Mouse (Mus musculus): ENCODE data around the gene Cdadc1. TPM values are rescaled to one million over a fixed set of nuclear protein-coding genes. Genes with fewer than 3 reads are reported as not detected.

Cdadc1 gene
- total RNA-seq, 2 experiments from 2014 or later: 18.9 to 20.9 TPM

DNA sequence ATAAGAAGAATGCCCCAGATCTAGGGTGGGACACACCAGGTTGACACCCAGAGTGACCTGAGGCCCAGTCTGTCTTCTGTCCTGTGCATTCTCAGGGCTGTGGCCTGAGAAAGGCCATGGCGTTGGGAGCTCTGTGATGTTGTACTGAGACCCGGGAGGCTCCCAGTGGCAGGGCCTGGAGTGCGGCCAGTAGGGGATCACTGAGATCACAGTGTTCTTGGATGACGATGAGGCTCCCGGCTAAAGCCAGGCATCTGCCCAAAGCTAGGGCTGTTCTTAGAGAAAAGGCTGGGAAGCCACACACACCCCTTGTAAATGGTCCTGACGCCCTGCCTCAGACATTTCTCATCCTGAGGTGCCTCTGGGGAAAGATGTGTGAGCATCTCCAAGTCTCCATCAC is 48.7 kb downstream of the Cdadc1 start:
- no peak for ATAC-seq (replicated peaks; ENCODE audit: low FRiP score, low TSS enrichment, poor library complexity, severe bottlenecking)

DNA sequence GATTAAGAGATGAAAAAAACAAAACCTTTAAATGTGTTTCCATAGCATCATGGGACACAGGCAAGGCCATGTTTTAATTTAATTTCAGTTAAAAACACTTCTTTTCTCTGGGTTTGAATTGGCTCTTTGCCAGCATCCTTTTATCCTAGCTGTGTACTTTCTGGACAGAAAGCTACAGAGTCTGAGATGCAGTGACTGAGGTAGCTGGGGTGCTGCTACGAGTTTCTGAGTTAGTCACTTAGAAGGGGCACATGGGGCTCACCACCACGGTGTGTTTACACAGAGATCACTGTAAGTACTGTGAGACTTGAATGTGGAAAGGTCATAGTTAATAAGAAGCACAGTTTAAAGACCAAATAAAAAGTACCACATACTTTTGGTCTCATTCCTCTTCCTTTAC is 49.2 kb downstream of the Cdadc1 start:
- ATAC-seq (replicated peaks; ENCODE audit: low FRiP score, low TSS enrichment, poor library complexity, severe bottlenecking): no peak

DNA sequence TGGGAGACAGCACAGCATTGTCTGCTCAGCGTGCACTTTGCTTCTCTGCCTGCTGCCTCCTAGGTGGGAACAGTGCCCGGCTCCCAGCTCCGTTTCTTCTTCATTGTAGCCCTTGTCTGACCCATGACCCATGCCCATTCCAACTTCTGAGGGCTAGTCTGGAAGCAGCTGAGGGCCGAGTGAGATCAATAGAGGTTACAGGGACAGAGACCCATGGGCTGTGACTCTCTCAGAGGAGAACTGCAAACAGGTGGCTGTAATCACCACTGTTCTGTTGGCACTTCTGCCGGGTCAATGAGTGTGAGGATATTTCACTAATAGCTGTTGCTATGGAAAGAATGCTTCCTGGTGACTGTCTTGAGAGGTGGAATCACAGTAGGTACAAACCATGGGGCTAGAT is 50.2 kb downstream of the Cdadc1 start:
- no peak for ATAC-seq (replicated peaks; ENCODE audit: low FRiP score, low TSS enrichment, poor library complexity, severe bottlenecking)

DNA sequence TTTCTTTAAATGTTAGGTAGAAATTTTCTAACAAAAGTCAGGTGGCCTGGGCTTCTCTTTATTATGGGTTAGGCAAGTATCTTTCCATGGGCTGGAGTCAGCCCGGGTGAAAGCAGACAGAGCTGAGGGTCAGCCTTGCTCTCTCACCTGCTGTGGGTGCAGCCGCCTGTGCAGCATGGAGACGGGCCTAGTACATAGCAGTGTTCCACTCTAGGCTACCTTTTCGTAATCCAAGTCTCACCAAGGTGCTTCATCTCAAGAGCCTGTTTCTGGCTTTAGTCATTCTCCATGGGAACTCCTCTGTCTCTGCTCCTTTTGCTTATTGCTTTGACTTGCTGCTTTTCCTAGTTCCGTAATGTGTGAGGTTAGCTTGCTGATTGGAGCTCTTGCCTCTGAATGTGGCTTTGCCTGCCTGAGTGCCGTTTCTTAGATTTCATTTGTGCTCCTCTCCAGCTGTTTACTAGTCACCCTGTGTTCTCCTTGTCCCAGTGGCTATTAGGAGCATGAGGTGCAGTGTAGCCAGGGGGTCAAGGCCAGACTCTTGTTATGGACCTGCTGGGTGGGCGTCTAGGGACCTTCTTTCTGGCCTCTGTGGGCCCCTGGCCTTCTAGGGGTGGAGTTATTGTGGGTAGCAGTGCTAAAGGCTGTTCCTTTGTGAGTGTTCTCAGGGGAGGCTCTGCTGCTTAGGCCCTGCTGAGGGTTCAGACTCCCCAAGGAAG is 51.4 kb downstream of the Cdadc1 start:
- no peak for ATAC-seq (replicated peaks; ENCODE audit: low FRiP score, low TSS enrichment, poor library complexity, severe bottlenecking)

DNA sequence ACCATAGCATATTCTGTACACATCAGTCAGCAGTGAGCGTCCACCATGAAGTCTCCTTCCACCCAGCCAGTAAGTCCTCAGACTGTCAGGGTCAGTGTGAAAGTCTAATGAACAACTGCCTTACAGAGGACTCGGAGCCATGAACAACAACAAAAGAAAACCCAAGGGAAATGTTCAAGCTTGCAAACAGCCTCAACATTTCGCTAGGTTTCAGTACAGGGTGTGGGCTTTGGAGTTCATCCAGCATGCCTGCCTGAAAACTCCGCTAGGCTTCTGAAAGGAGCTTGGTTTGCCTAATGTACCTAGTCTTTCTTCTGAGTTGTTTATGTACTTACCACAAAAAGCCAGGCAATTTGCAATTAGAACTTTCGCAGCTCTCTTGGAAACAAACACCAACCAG is 53.8 kb downstream of the Cdadc1 start:
- no peak for ATAC-seq (replicated peaks; ENCODE audit: low FRiP score, low TSS enrichment, poor library complexity, severe bottlenecking)

DNA sequence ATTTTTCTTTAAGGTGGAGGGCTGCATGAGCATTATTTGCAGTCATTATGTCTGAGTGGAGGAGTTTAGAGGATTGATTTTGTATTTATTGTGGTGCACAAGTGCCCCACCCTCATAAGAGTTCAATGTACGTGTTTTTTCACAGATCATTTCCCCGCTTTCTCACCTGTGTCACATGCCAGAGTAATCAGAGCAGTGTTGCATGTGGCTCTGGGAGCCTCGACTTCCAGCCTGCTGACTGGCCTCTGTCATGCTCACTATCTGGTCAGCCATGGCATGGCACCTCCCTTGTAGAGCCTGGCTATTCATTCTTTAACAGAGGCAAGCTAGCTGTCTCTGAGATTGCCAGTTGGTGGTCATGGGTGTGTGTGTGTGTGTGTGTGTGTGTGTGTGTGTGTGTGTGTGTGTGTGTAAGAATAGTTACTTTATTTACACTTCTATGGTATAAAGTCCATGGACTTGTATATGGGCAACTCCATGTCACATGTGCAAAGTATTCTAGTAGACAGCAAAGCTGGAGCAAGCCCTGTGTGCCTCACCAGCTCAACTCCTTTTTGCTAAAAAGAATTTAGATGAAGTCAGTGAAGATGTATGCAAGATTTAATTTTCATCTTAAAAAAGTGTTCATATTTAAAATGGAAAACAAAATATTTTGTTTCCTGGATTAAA is 54.5 kb downstream of the Cdadc1 start:
- ATAC-seq (replicated peaks; ENCODE audit: low FRiP score, low TSS enrichment, poor library complexity, severe bottlenecking): no peak

DNA sequence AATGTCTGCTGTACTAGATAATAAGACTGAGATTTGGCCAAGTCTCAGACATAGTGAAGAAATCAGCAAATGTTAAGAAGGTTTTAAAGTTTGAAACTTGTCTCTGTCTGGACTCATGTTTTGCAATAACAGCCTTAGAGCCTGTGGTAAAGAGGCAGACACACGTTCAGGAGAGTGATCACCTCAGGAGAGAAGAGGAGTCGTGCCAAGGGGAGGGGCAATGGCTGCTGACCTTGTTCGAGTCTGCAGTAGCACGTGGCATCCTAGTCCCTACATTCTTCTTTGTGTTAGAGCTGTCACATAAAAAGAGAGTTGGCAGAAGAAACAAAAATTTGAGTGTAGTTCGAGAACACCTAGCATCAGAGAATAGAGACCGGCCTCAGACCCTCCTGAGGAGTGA is 57.0 kb downstream of the Cdadc1 start:
- ATAC-seq (replicated peaks; ENCODE audit: low FRiP score, low TSS enrichment, poor library complexity, severe bottlenecking): no peak

DNA sequence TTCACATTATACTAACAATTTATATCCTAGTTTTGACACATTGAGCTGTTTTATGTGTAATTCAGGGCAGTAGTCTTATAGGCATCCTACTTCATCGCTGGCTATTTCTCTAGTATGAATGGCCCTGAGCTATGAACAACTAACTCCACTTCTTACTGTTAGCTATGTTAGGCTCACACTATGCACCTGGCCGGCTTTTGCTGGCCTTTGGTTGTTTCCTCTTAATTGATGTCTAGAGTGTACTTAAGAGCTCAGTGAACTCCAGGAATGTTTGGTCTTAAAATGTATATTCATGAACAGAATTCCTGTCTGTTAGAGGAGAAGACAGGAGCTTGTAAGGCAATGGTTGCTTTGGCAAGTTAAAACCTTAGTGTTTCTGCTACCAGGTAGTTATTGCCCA is 57.5 kb downstream of the Cdadc1 start:
- no peak for ATAC-seq (replicated peaks; ENCODE audit: low FRiP score, low TSS enrichment, poor library complexity, severe bottlenecking)

DNA sequence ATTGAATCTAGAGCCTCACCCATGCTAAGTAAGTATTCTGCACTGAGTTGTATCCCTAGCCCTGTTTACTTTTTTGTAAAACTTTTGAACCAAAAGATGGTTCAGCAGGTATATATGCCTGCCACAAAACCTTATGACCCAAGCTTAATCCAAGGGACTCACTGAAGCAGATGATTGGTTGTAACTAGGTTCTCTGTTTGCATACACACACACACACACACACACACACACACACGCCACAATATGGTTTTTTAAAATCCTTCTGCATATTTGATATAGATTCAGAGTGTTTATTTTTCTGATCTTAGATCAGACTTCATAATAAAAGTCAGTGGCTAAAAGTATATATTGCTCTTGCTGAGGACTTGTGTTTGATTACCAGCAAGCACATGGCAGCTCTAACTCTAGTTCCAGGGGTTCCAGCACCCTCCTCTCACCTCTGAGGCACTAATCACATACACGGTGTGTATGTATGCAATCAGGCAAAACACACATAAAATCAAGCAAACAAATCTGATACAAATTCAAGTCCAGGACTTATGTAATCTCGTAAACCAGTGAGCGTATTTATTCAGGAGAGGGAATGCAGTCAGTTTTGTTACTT is 59.8 kb downstream of the Cdadc1 start:
- no peak for ATAC-seq (replicated peaks; ENCODE audit: low FRiP score, low TSS enrichment, poor library complexity, severe bottlenecking)

DNA sequence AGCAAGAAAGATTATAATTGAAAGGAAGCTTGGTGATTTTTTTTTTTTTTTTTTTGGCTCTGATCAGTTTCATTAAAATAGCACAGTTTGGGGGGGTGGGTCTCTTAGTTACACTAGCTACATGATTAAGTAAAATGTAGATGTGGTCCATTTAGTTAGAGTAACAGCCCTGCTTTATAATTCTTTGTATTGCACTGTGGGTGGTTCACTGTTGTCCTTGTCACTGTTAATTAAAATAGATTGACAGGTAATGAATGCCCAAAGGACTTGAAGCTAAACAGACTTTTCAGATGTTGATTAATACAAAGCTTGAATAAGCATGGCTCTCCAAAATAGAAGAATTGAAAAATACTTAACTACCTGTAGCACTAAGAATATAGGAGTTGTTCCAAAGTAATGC is 63.9 kb downstream of the Cdadc1 start:
- ATAC-seq (replicated peaks; ENCODE audit: low FRiP score, low TSS enrichment, poor library complexity, severe bottlenecking): no peak

DNA sequence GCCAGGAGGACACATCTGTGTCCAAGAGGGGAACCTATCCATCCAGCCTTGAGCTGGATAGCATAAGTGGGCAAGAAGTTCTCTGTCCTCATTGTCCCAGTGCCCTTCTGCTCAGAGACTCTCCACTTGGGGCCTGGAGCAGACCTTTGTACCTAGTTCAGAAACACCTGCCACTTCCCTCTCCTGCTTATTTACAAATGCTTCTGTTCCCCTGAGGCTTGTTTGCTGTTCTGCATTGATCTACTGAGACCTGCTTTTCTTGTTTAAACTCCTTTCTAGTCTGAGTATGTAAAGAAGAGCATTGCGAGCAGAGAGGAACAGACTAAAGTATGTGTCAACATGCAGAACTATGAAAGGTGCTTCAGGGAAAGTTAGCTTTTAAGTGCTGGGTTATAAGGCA is 64.8 kb downstream of the Cdadc1 start:
- no peak for ATAC-seq (replicated peaks; ENCODE audit: low FRiP score, low TSS enrichment, poor library complexity, severe bottlenecking)

DNA sequence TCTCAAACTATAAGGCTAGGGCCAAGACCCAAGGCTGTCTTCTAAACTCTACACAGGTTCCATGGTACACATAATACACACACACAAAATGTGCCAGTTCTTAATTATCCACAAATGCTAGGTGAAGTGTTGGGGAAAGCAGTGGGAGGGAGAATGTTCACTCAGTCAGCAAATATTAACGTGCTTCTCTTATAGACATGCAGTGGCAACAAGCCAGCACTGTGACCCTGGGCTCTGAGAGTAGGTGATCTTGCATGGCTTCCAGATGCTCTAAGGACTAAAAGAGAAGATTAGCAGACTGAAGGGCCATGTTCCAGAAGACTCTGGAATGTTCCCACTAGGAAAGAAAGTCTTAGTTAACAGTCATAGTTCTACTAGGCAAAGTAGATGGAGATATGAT is 67.0 kb downstream of the Cdadc1 start:
- no peak for ATAC-seq (replicated peaks; ENCODE audit: low FRiP score, low TSS enrichment, poor library complexity, severe bottlenecking)

DNA sequence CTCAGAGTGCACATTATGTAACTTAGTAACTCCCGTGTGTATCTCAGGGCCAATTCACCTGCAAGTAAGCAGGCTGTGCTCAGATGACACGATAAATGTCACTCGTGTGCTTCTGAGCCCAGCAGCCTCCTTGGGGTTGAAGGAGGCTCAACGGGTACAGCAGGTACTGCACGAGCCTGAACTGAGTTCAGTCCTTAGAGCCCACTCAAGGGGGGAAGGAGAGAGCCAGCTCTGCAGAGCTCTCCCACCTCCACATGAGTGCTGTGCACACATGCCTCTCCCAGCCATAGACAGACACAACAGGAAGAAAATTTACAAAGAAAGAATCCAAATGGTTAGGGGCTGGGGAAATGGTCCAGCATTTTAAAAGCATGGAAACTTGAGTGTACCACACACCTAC is 71.9 kb downstream of the Cdadc1 start:
- 0 out of 2 replicates have a peak, but pooled peaks have one; percentile 22 for ATAC-seq (replicated peaks; ENCODE audit: low FRiP score, low TSS enrichment, poor library complexity, severe bottlenecking)

DNA sequence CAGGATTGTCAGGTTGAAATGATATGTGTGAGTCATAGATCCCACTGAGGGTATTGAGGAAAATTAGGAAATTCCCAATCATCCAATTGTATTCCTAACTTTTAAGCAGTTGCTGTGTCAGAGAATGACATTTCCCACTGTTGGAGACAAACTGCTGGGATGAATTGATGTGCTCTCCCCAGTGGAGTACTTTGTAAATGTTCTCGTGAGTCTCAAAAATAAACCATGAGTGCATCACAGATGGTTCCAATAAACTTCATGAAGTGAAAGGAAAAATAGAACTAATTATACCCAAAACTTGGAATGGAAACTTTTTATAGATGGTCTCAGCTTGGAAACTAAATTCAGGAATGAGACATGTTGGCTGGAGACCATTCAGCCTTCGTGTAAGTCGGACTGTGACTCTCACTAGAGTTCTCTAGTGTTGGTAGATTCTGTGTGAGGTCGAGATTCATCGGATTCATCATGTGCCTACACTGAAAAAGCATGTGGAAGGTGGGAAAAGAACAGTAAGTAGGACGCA is 83.8 kb downstream of the Cdadc1 start:
- no peak for ATAC-seq (replicated peaks; ENCODE audit: low FRiP score, low TSS enrichment, poor library complexity, severe bottlenecking)

Other genes with a start within 250 kb of the Cdadc1 start
- gene Phf11d, start 232.5 kb downstream of the Cdadc1 start, total RNA-seq (2014; fragmentation: Nextera tagmentation): not detected in 2 replicates
- 1.8 TPM in 1 of 2 replicates, not detected in the other for gene Phf11d, start 232.5 kb downstream of the Cdadc1 start, total RNA-seq (2017)
- gene Phf11c, start 202.6 kb downstream of the Cdadc1 start, total RNA-seq (2014; fragmentation: Nextera tagmentation): 5.3 and 5.6 TPM in 2 replicates
- 1.9 and 2.2 TPM in 2 replicates for gene Phf11c, start 202.6 kb downstream of the Cdadc1 start, total RNA-seq (2017)
- 31.6 and 42.2 TPM in 2 replicates for gene Setdb2, start 157.1 kb downstream of the Cdadc1 start, total RNA-seq (2014; fragmentation: Nextera tagmentation)
- gene Setdb2, start 157.1 kb downstream of the Cdadc1 start, total RNA-seq (2017): 39.8 and 41.4 TPM in 2 replicates
- 29.7 and 30.6 TPM in 2 replicates for gene Cab39l, start 157.0 kb downstream of the Cdadc1 start, total RNA-seq (2014; fragmentation: Nextera tagmentation)
- 27.3 and 29.4 TPM in 2 replicates for gene Cab39l, start 157.0 kb downstream of the Cdadc1 start, total RNA-seq (2017)
- not detected in 2 replicates for gene Shisa2, start 27.3 kb upstream of the Cdadc1 start, total RNA-seq (2014; fragmentation: Nextera tagmentation)
- gene Shisa2, start 27.3 kb upstream of the Cdadc1 start, total RNA-seq (2017): 0.34 TPM in 1 of 2 replicates, not detected in the other